Mouse (Mus musculus): ENCODE measurements around the gene Gm10234. TPM values are rescaled to one million over a fixed set of nuclear protein-coding genes. Genes with fewer than 3 reads are reported as not detected.

The Gm10234 gene
- not detected in 2 replicates for polyA plus RNA-seq (2016; fragmentation: Nextera tagmentation; extraction: Ambion mirVana)

GRCm38 (mm10) chr6:95321812-95322211 lies at the start of gene Gm10234:
Gene Gm10234, plus strand, starts transcription at chr6:95322112.
- Histone ChIP-seq H3K9ac (no peak within 1 kb of the TSS), H3K9me3 (replicated peaks) (no peaks in the 10 kb centered on the region), H3K27ac (no peak within 1 kb of the TSS), H3K27me3 (replicated peaks) (no peaks in the 10 kb centered on the region), H3K4me1 (no peaks in the 10 kb centered on the region), H3K36me3 (no peaks in the 10 kb centered on the region), H3K4me3 (no peak within 1 kb of the TSS), H3K4me2 (no peak within 1 kb of the TSS)
- ATAC-seq: no peak

DNA sequence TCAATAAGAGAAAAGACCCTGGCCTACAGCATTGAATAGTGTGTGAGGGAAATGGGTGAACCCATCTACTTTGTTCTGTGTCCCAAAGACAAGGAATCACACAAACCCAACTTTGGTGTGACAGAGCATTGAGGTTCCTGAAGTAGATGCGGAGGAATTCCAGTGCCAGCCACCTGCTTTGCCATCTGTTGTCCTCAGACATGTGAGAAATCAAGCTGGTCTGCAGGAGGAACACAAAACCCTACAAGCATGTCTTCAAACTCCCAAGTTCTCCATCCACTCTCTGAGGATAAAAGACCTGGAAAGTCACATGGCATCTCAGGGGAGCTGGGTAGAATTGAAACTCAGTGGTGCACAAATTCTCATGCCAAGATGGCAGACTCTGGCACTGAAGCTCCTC lies 44.3 kb upstream of the Gm10234 start:
- no peak for ATAC-seq
- Histone ChIP-seq H3K4me2 (no peak overlapping the region), H3K4me3 (no peak overlapping the region), H3K36me3 (no peaks in the 10 kb centered on the region), H3K27ac (no peak overlapping the region), H3K4me1 (no peaks in the 10 kb centered on the region), H3K9ac (no peak overlapping the region), H3K27me3 (replicated peaks) (no peaks in the 10 kb centered on the region), H3K9me3 (replicated peaks) (no peaks in the 10 kb centered on the region)
- 75% methylated on average over 1 of the region's 1 CpGs for WGBS (ENCODE audit: insufficient replicate concordance)

GRCm38 (mm10) chr6:95296025-95296424 lies 25.9 kb upstream of the Gm10234 start:
- no peak for ATAC-seq

DNA sequence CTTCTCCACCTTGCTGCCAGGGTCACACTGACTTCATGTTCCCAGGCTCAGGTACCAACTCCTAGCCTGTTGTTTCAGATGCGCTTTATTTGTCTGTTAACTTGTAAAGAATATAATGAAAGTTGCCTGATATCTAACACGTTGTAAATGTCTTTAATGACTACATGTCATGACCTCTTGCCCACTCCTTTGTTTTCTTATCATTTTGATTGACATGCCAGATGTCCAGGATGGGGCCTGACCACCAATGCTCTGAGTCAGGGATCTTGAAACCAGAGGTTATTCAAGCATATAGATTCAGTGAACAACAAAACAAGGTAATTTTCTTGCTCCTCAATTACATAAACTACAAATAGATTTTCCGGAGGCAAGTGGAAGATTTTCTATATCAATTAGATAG lies 23.5 kb upstream of the Gm10234 start:
- Histone ChIP-seq H3K9me3 (replicated peaks) (no peaks in the 10 kb centered on the region), H3K4me2 (no peak overlapping the region), H3K9ac (no peak overlapping the region), H3K36me3 (no peaks in the 10 kb centered on the region), H3K4me1 (no peaks in the 10 kb centered on the region), H3K27ac (no peak overlapping the region), H3K27me3 (replicated peaks) (no peaks in the 10 kb centered on the region), H3K4me3 (no peak overlapping the region)
- ATAC-seq: no peak
- 59% methylated on average over 3 of the region's 3 CpGs for WGBS (ENCODE audit: insufficient replicate concordance)

More at GRCm38 (mm10) chr6:95296025-95296424, 25.9 kb upstream of the Gm10234 start:
- Histone ChIP-seq H3K27me3 (replicated peaks) (no peaks in the 10 kb centered on the region), H3K4me3 (no peak overlapping the region), H3K27ac (no peak overlapping the region), H3K4me2 (no peak overlapping the region), H3K4me1 (no peaks in the 10 kb centered on the region), H3K9ac (no peak overlapping the region), H3K36me3 (no peaks in the 10 kb centered on the region), H3K9me3 (replicated peaks) (no peaks in the 10 kb centered on the region)
- WGBS (ENCODE audit: insufficient replicate concordance): 65% methylated on average over 4 of the region's 4 CpGs

GRCm38 (mm10) chr6:95300658-95301057 lies 21.3 kb upstream of the Gm10234 start:
- H3K9me3 ChIP-seq (replicated peaks): no peaks in the 10 kb centered on the region
- 43% methylated on average over 2 of the region's 2 CpGs for WGBS (ENCODE audit: insufficient replicate concordance)
- H3K27ac ChIP-seq: no peak overlapping the region
- no peak overlapping the region for H3K4me2 ChIP-seq
- no peaks in the 10 kb centered on the region for H3K27me3 ChIP-seq (replicated peaks)
- H3K36me3 ChIP-seq: no peaks in the 10 kb centered on the region
- no peak overlapping the region for H3K9ac ChIP-seq
- no peak overlapping the region for H3K4me3 ChIP-seq
- ATAC-seq: no peak
- H3K4me1 ChIP-seq: no peaks in the 10 kb centered on the region

DNA sequence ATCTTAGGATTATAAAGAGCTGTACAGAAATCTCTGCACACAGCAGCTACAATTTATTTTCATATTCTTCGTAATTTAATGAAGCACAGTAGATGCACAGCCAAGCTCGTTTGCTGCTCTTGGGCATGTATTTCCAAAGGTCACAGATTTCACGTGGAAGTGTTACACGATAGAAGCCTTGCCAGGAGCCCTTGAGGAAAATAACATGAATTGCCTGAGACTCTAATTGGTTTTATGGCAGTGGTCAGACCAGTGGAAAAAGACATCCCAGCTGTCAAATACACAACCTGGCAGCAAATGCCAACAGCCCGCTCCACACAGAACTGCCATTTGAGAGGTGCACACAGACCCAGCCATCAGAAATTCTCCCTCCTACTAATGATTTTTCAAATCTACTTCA lies 9.3 kb downstream of the Gm10234 start:
- H3K27ac ChIP-seq: no peak overlapping the region
- no peaks in the 10 kb centered on the region for H3K9me3 ChIP-seq (replicated peaks)
- WGBS (ENCODE audit: insufficient replicate concordance): 76% methylated on average over 5 of the region's 5 CpGs
- no peak overlapping the region for H3K4me3 ChIP-seq
- no peak for ATAC-seq
- H3K9ac ChIP-seq: no peak overlapping the region
- no peaks in the 10 kb centered on the region for H3K27me3 ChIP-seq (replicated peaks)
- H3K4me2 ChIP-seq: no peak overlapping the region
- H3K36me3 ChIP-seq: no peaks in the 10 kb centered on the region
- H3K4me1 ChIP-seq: no peaks in the 10 kb centered on the region

- Histone ChIP-seq H3K27me3 (replicated peaks) (no peaks in the 10 kb centered on the region), H3K9ac (no peak overlapping the region), H3K27ac (no peak overlapping the region), H3K4me3 (no peak overlapping the region), H3K4me1 (no peaks in the 10 kb centered on the region), H3K36me3 (no peaks in the 10 kb centered on the region), H3K9me3 (replicated peaks) (no peaks in the 10 kb centered on the region), H3K4me2 (no peak overlapping the region)
- WGBS (ENCODE audit: insufficient replicate concordance): 34% methylated on average over 6 of the region's 6 CpGs
- no peak for ATAC-seq
Observed at GRCm38 (mm10) chr6:95334781-95335180, 12.9 kb downstream of the Gm10234 start.

DNA sequence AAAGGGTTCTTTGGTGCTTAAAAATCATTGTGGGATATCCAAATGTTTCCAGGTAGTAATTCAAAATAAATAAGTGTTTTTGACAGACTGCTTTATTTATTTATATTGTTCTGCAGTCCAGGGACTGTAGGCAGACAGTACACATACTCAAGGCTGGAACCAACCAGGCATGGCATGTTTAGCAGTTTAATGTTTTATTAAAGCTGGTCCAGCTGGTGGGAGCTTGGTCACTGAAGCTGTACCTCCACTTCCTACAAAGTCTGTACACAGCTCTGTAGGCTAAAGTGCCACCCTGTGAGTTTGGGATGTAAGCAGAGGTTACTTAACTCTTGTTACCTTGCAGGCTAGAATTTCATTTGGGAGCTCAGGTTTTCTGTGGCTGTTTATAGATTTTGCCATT lies 27.5 kb downstream of the Gm10234 start:
- no peak for ATAC-seq

DNA sequence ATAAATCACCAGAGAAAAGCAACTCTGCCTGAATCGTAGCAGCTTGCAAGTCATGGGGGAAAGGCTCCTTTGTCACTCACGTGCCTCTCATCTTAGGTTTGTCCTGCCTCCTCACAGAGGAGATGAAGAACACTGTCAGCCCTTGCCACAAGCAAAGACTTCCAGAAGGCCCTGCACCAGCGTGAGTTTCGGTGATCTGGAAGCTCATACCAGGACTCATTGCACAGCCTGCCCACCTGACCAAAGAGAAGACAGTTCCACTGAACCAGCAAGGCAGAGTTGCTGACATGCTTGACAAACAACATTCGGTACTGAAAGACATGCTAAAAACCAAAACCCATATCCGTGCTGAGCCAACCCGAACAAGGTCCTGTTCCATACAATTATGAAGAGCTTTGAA lies 31.1 kb downstream of the Gm10234 start:
- Histone ChIP-seq H3K27me3 (replicated peaks) (no peaks in the 10 kb centered on the region), H3K4me1 (no peaks in the 10 kb centered on the region), H3K9ac (no peak overlapping the region), H3K4me2 (no peak overlapping the region), H3K4me3 (no peak overlapping the region), H3K27ac (no peak overlapping the region), H3K9me3 (replicated peaks) (no peaks in the 10 kb centered on the region), H3K36me3 (no peaks in the 10 kb centered on the region)
- WGBS (ENCODE audit: insufficient replicate concordance): 66% methylated on average over 7 of the region's 7 CpGs
- no peak for ATAC-seq

More for the DNA sequence above, 27.5 kb downstream of the Gm10234 start:
- Histone ChIP-seq H3K9me3 (replicated peaks) (0 out of 2 replicates have a peak, but pooled peaks cover 3% of the 10 kb centered on the region), H3K4me3 (no peak overlapping the region), H3K4me1 (no peaks in the 10 kb centered on the region), H3K27ac (no peak overlapping the region), H3K27me3 (replicated peaks) (no peaks in the 10 kb centered on the region), H3K9ac (no peak overlapping the region), H3K4me2 (no peak overlapping the region), H3K36me3 (no peaks in the 10 kb centered on the region)

- H3K36me3 ChIP-seq: no peaks in the 10 kb centered on the region
- no peak overlapping the region for H3K27ac ChIP-seq
- H3K9ac ChIP-seq: no peak overlapping the region
- H3K4me1 ChIP-seq: no peaks in the 10 kb centered on the region
- H3K4me2 ChIP-seq: no peak overlapping the region
- no peak for ATAC-seq
- 59% methylated on average over 1 of the region's 1 CpGs for WGBS (ENCODE audit: insufficient replicate concordance)
- H3K27me3 ChIP-seq (replicated peaks): no peaks in the 10 kb centered on the region
- H3K4me3 ChIP-seq: no peak overlapping the region
- H3K9me3 ChIP-seq (replicated peaks): no peaks in the 10 kb centered on the region
Observed at GRCm38 (mm10) chr6:95353886-95354285, 32.0 kb downstream of the Gm10234 start.

- Histone ChIP-seq H3K9ac (no peak overlapping the region), H3K9me3 (replicated peaks) (no peaks in the 10 kb centered on the region), H3K27me3 (replicated peaks) (no peaks in the 10 kb centered on the region), H3K4me1 (no peaks in the 10 kb centered on the region), H3K36me3 (no peaks in the 10 kb centered on the region), H3K27ac (no peak overlapping the region), H3K4me3 (no peak overlapping the region), H3K4me2 (no peak overlapping the region)
- 73% methylated on average over 5 of the region's 5 CpGs for WGBS (ENCODE audit: insufficient replicate concordance)
- ATAC-seq: no peak
Observed at GRCm38 (mm10) chr6:95360084-95360483, 38.2 kb downstream of the Gm10234 start.

- no peak overlapping the region for H3K9ac ChIP-seq
- no peak overlapping the region for H3K27ac ChIP-seq
- no peaks in the 10 kb centered on the region for H3K9me3 ChIP-seq (replicated peaks)
- WGBS (ENCODE audit: insufficient replicate concordance): 71% methylated on average over 5 of the region's 5 CpGs
- no peaks in the 10 kb centered on the region for H3K36me3 ChIP-seq
- H3K4me2 ChIP-seq: no peak overlapping the region
- H3K4me1 ChIP-seq: no peaks in the 10 kb centered on the region
- no peak for ATAC-seq
- no peak overlapping the region for H3K4me3 ChIP-seq
- no peaks in the 10 kb centered on the region for H3K27me3 ChIP-seq (replicated peaks)
Observed at GRCm38 (mm10) chr6:95362707-95363106, 40.8 kb downstream of the Gm10234 start.

DNA sequence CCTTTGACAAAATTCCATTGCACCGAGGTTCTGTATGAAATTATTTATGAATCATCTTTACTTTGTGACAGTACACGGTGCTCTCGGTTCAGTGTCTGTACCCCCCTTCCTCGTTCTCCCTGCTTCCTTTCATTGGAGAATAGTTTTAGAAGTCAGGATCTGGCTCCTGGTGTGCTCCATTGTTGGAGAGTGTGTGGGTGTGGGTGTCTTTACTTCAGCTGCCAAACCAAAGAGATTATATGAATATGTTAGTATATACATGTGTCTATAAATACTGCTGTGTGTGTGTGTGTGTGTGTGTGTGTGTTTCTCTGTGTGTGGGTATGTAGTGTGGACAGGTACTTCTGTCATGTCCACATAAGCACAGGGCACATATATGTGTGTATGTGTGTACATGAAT lies 49.9 kb downstream of the Gm10234 start:
- no peak for ATAC-seq
- Histone ChIP-seq H3K27ac (no peak overlapping the region), H3K27me3 (replicated peaks) (no peaks in the 10 kb centered on the region), H3K9me3 (replicated peaks) (no peaks in the 10 kb centered on the region), H3K9ac (no peak overlapping the region), H3K4me1 (no peaks in the 10 kb centered on the region), H3K4me3 (no peak overlapping the region), H3K36me3 (no peaks in the 10 kb centered on the region), H3K4me2 (no peak overlapping the region)
- 61% methylated on average over 4 of the region's 4 CpGs for WGBS (ENCODE audit: insufficient replicate concordance)
